Mouse (Mus musculus): ENCODE results near the gene Adamts12. TPM values are rescaled to one million over a fixed set of nuclear protein-coding genes. Genes with fewer than 3 reads are reported as not detected.

Adamts12 gene
- total RNA-seq, 1 experiment, result 0.85 TPM

DNA sequence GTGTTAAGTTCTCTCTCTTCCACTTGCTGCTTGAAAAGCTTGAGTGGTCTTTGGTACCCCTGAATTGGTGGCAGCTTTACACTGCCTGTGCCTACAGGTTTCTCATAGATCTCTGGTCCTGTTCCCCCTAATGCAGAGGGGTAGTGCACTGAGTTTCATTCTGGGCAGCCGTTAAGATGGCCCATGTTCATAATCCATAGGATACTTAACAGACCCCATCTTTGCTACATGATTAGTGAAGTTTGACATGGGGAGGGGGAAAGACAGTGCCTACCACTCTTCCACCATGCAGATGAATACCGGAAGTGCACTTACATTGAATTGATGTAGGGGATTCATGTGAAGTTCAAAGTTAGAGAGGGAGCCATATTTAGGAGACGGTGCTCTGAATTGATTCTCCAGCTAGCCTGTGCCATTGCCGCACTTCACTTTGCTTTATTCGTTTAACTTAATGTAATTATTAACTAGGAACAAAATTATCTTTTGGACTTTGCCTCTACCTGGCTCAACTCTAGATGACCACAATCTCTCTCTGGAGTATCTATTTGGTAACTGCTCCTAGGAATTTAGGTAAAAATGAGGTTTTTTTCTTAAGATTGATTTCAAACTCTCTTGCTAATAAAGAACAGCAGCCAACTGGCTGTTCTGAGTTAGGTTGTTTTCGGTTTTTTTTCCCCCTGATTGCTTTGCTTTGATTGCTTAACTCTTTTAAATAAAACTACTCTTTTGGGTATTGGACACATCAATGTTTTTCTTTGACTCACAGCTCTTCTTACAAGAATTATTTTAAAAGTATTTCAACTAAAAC, 214.9 kb downstream of the Adamts12 start:
- DNase-seq (ENCODE audit: low read depth, low spot score), result no peak
- H3K9ac ChIP-seq (ENCODE audit: insufficient read depth, low read depth, low read length, poor library complexity, severe bottlenecking), result no peak overlapping the region
- H3K4me1 ChIP-seq (ENCODE audit: control insufficient read depth in 2 of 2, insufficient read depth in 2 of 2, low read length in 2 of 2, poor library complexity in 1 of 2), result no peaks in the 10 kb centered on the region
- H3K9me3 ChIP-seq (ENCODE audit: control insufficient read depth, insufficient read depth, low read depth, low read length), result no peaks in the 10 kb centered on the region
- no peak overlapping the region for H3K4me3 ChIP-seq (ENCODE audit: insufficient read depth in 1 of 2, low read depth in 1 of 2, low read length in 2 of 2, poor library complexity in 1 of 2, severe bottlenecking in 1 of 2)
- no peak overlapping the region for H3K27ac ChIP-seq (ENCODE audit: insufficient read depth, low read depth, low read length, poor library complexity, severe bottlenecking)
- H3K36me3 ChIP-seq (ENCODE audit: control insufficient read depth, insufficient read depth, low read length, poor library complexity, severe bottlenecking), result no peaks in the 10 kb centered on the region
- in situ Hi-C loops (cut with MboI; ENCODE audit: low sequenced_read_pairs in 2 of 2, unreplicated experiment in 2 of 2), result no loop called here
- no peak for TF ChIP-seq CHD2 (IDR thresholded peaks at IDR 0.05; ENCODE audit: low read depth, low read length)

- TF ChIP-seq HCFC1 (IDR thresholded peaks at IDR 0.05; ENCODE audit: borderline replicate concordance, insufficient read depth, low read length) (no peak), MAFK (IDR thresholded peaks at IDR 0.05; ENCODE audit: insufficient read depth, low read depth, low read length) (no peak), ZNF384 (IDR thresholded peaks at IDR 0.05; ENCODE audit: low read depth, low read length) (no peak), ZC3H11A (IDR thresholded peaks at IDR 0.05; ENCODE audit: borderline replicate concordance, low read depth, low read length) (no peak), CHD2 (IDR thresholded peaks at IDR 0.05; ENCODE audit: low read depth, low read length) (no peak)
- Histone ChIP-seq H3K4me3 (ENCODE audit: insufficient read depth in 1 of 2, low read depth in 1 of 2, low read length in 2 of 2, poor library complexity in 1 of 2, severe bottlenecking in 1 of 2) (no peak overlapping the region), H3K27ac (ENCODE audit: insufficient read depth, low read depth, low read length, poor library complexity, severe bottlenecking) (no peak overlapping the region), H3K36me3 (ENCODE audit: control insufficient read depth, insufficient read depth, low read length, poor library complexity, severe bottlenecking) (no peaks in the 10 kb centered on the region), H3K9ac (ENCODE audit: insufficient read depth, low read depth, low read length, poor library complexity, severe bottlenecking) (no peak overlapping the region), H3K9me3 (ENCODE audit: control insufficient read depth, insufficient read depth, low read depth, low read length) (no peaks in the 10 kb centered on the region), H3K4me1 (ENCODE audit: control insufficient read depth in 2 of 2, insufficient read depth in 2 of 2, low read length in 2 of 2, poor library complexity in 1 of 2) (no peaks in the 10 kb centered on the region)
- no peak for DNase-seq (ENCODE audit: low read depth, low spot score)
- in situ Hi-C loops (cut with MboI; ENCODE audit: low sequenced_read_pairs in 2 of 2, unreplicated experiment in 2 of 2), result no loop called here
These were observed 216.2 kb downstream of the Adamts12 start for GRCm38 (mm10) chr15:11280689-11281264.

DNA sequence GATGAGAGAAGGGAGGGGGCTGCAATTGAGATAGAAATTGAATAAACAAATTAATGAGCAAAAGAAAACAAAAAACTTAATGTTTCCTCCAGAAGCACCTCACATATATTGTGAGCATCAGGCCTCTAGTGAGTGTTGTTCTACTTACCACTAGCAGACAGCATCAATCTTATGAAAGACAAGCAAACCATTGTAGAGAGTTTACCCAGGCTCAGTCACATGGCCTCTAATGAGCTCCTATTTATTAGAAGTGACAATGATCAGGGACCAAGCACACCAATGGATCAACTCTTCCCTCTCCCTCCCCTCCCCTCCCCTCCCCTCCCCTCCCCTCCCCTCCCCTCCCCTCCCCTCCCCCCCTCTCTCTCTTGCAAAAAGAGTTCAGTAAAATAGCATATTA, 218.6 kb downstream of the Adamts12 start:
- in situ Hi-C loops (cut with MboI; ENCODE audit: low sequenced_read_pairs in 2 of 2, unreplicated experiment in 2 of 2), result no loop called here
- no peak for TF ChIP-seq MAFK (IDR thresholded peaks at IDR 0.05; ENCODE audit: insufficient read depth, low read depth, low read length)
- TF ChIP-seq ZNF384 (IDR thresholded peaks at IDR 0.05; ENCODE audit: low read depth, low read length), result no peak
- no peak for TF ChIP-seq HCFC1 (IDR thresholded peaks at IDR 0.05; ENCODE audit: borderline replicate concordance, insufficient read depth, low read length)
- no peak for TF ChIP-seq ZC3H11A (IDR thresholded peaks at IDR 0.05; ENCODE audit: borderline replicate concordance, low read depth, low read length)
- TF ChIP-seq CHD2 (IDR thresholded peaks at IDR 0.05; ENCODE audit: low read depth, low read length), result no peak
- H3K36me3 ChIP-seq (ENCODE audit: control insufficient read depth, insufficient read depth, low read length, poor library complexity, severe bottlenecking), result no peaks in the 10 kb centered on the region

DNA sequence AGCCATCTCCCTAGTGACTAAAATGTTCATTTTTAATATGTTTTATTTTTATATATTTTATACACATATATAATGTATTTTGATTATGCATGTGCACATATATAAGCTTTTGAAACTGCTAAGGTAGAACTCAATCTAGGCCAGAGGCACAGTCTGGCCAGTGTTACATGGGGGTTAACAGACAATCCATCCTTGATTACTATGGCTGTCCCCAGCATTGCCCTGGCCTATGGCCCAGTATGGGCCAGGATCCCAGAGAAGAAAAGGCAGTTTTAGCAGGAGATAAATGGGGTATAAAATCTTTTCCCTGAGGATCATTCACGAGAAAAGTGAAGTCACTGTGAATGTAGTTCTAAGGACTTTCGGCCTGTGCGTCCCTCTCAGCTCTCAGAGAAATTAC, 223.2 kb downstream of the Adamts12 start:
- Histone ChIP-seq H3K4me3 (ENCODE audit: insufficient read depth in 1 of 2, low read depth in 1 of 2, low read length in 2 of 2, poor library complexity in 1 of 2, severe bottlenecking in 1 of 2) (no peak overlapping the region), H3K27ac (ENCODE audit: insufficient read depth, low read depth, low read length, poor library complexity, severe bottlenecking) (no peak overlapping the region), H3K9ac (ENCODE audit: insufficient read depth, low read depth, low read length, poor library complexity, severe bottlenecking) (no peak overlapping the region), H3K36me3 (ENCODE audit: control insufficient read depth, insufficient read depth, low read length, poor library complexity, severe bottlenecking) (no peaks in the 10 kb centered on the region), H3K9me3 (ENCODE audit: control insufficient read depth, insufficient read depth, low read depth, low read length) (no peaks in the 10 kb centered on the region), H3K4me1 (ENCODE audit: control insufficient read depth in 2 of 2, insufficient read depth in 2 of 2, low read length in 2 of 2, poor library complexity in 1 of 2) (no peaks in the 10 kb centered on the region)
- TF ChIP-seq HCFC1 (IDR thresholded peaks at IDR 0.05; ENCODE audit: borderline replicate concordance, insufficient read depth, low read length) (no peak), MAFK (IDR thresholded peaks at IDR 0.05; ENCODE audit: insufficient read depth, low read depth, low read length) (no peak), ZC3H11A (IDR thresholded peaks at IDR 0.05; ENCODE audit: borderline replicate concordance, low read depth, low read length) (no peak), ZNF384 (IDR thresholded peaks at IDR 0.05; ENCODE audit: low read depth, low read length) (no peak), CHD2 (IDR thresholded peaks at IDR 0.05; ENCODE audit: low read depth, low read length) (no peak)
- no peak for DNase-seq (ENCODE audit: low read depth, low spot score)
- in situ Hi-C loops (cut with MboI; ENCODE audit: low sequenced_read_pairs in 2 of 2, unreplicated experiment in 2 of 2), result no loop called here

More for the DNA sequence above, 218.6 kb downstream of the Adamts12 start:
- Histone ChIP-seq H3K9ac (ENCODE audit: insufficient read depth, low read depth, low read length, poor library complexity, severe bottlenecking) (no peak overlapping the region), H3K4me3 (ENCODE audit: insufficient read depth in 1 of 2, low read depth in 1 of 2, low read length in 2 of 2, poor library complexity in 1 of 2, severe bottlenecking in 1 of 2) (no peak overlapping the region), H3K9me3 (ENCODE audit: control insufficient read depth, insufficient read depth, low read depth, low read length) (no peaks in the 10 kb centered on the region), H3K4me1 (ENCODE audit: control insufficient read depth in 2 of 2, insufficient read depth in 2 of 2, low read length in 2 of 2, poor library complexity in 1 of 2) (no peaks in the 10 kb centered on the region), H3K27ac (ENCODE audit: insufficient read depth, low read depth, low read length, poor library complexity, severe bottlenecking) (no peak overlapping the region)
- no peak for DNase-seq (ENCODE audit: low read depth, low spot score)
